Mouse (Mus musculus) liver, embryonic 13.5 days (tissue): Measurements from ENCODE around the gene Plxna2. TPM values are rescaled to one million over a fixed set of nuclear protein-coding genes. Genes with fewer than 3 reads are reported as not detected.
A peak's percentile ranks its signal among the peaks of the same experiment; 100 is the strongest.

Experiments used
- ATAC-seq: fragments of 200-750 bp; cut with Nextera tagmentation; 2 replicates; pipeline ENCODE4 v1.8.0; 2017; ENCODE audit warnings: low read depth, mild to moderate bottlenecking, moderate number of reproducible peaks, moderate library complexity
- DNase-seq: peaks from one replicate; pipeline ENCODE4 v3.0.0; 2022
- H3K27ac ChIP-seq: fragments of 300-500 bp; sonication (generic); 2 replicates; pipeline ENCODE4 v1.5.1; 2015; ENCODE audit warnings: moderate library complexity, mild to moderate bottlenecking, inconsistent platforms
- H3K27me3 ChIP-seq: fragments of 300-500 bp; sonication (generic); 2 replicates; pipeline ENCODE4 v1.6.1; 2015; ENCODE audit warnings: mild to moderate bottlenecking, inconsistent platforms
- H3K36me3 ChIP-seq: fragments of 300-500 bp; sonication (generic); 2 replicates; pipeline ENCODE4 v1.6.1; 2015; ENCODE audit warnings: mild to moderate bottlenecking, inconsistent platforms
- H3K4me1 ChIP-seq: fragments of 300-500 bp; sonication (generic); replicated peaks from 2 replicates; pipeline ENCODE4 v1.6.1; 2015; ENCODE audit warnings: inconsistent platforms
- H3K4me2 ChIP-seq: fragments of 300-500 bp; sonication (generic); 2 replicates; pipeline ENCODE4 v1.6.1; 2015; ENCODE audit warnings: inconsistent platforms, mild to moderate bottlenecking, moderate library complexity
- H3K4me3 ChIP-seq: fragments of 300-500 bp; sonication (generic); replicated peaks from 2 replicates; pipeline ENCODE4 v1.5.1; 2015; ENCODE audit warnings: mild to moderate bottlenecking, inconsistent platforms
- H3K9ac ChIP-seq: fragments of 300-500 bp; sonication (generic); 2 replicates; pipeline ENCODE4 v1.6.1; 2015; ENCODE audit warnings: mild to moderate bottlenecking, inconsistent platforms
- H3K9me3 ChIP-seq: fragments of 300-500 bp; sonication (generic); replicated peaks from 2 replicates; pipeline ENCODE4 v1.6.1; 2016; ENCODE audit warnings: inconsistent platforms
- WGBS: fragments of 180-500 bp; shearing (Covaris S2); methylation state at CpG from one replicate; pipeline ENCODE4 v1.1.7; 2015; ENCODE audit not compliant: insufficient replicate concordance; 5-methylcytosine and 5-hydroxymethylcytosine counted together
- microRNA-seq: library from miRNA; unstranded; fragments of <30 nt; microRNA quantifications from one replicate; pipeline ENCODE4, GENCODE M21; 2016
- polyA plus RNA-seq: library from polyadenylated mRNA; unstranded; fragments of >200 nt; fragmentation: Nextera tagmentation; extraction: Ambion mirVana; gene quantifications from 2 replicates; pipeline ENCODE4 v1.2.1, GENCODE M21; 2015

Plxna2 gene
- polyA plus RNA-seq, 1 experiment from 2014 or later = 1.1 TPM

DNA sequence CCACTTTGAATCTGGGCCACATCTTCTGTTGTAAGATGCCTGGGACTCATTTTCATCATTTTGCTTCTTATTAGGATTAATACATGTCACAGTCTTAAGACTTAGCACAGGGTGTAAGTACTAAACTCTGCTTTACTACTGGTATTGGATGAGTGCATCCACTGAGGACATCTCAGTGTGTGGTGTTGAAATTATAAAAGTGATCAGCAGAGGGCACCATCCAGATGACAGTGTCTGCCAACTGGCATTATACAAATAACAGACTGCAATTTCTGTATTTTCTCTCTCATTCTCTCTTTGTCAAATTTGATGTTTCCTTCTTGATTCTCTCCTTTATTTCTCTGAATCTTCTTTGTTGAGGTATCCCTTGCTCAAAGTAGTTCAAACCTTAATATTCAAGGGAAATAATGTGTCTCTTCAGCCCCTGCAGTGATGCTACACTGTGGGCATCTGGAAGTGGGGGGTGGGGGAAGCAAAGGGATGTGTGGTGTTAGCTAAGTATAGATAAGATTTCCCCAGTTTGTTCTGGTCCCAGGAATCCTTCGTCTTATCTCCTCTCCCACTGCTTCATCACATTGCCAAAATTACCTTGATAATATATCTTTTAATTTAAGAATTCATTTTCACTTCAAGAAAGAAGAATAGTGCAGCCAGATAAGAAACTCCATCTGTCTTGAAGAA is 221.4 kb downstream of the Plxna2 start:
- no peaks in the 10 kb centered on the region for H3K27me3 ChIP-seq
- H3K4me2 ChIP-seq = no peak overlapping the region
- H3K9me3 ChIP-seq = no peaks in the 10 kb centered on the region
- no peaks in the 10 kb centered on the region for H3K36me3 ChIP-seq
- peaks cover 3% of the 10 kb centered on the region; the same call in 1 of the 2 replicates for H3K4me1 ChIP-seq
- ATAC-seq = peak; percentile 57; the same call in 1 of the 2 replicates
- H3K9ac ChIP-seq = no peak overlapping the region
- no peak for DNase-seq
- H3K27ac ChIP-seq = no peak overlapping the region
- H3K4me3 ChIP-seq = no peak overlapping the region
- 2% methylated on average over 1 of the region's 1 CpGs for WGBS

- ATAC-seq (no peak), DNase-seq (no peak)
- Histone ChIP-seq H3K36me3 (no peaks in the 10 kb centered on the region), H3K9ac (no peak overlapping the region), H3K27ac (no peak overlapping the region), H3K9me3 (no peaks in the 10 kb centered on the region), H3K27me3 (no peaks in the 10 kb centered on the region), H3K4me3 (no peak overlapping the region), H3K4me1 (peaks cover 3% of the 10 kb centered on the region; the same call in 1 of the 2 replicates), H3K4me2 (no peak overlapping the region)
- WGBS = 45% methylated on average over 2 of the region's 2 CpGs
These were observed 225.0 kb downstream of the Plxna2 start for GRCm38 (mm10) chr1:194843020-194843419.

DNA sequence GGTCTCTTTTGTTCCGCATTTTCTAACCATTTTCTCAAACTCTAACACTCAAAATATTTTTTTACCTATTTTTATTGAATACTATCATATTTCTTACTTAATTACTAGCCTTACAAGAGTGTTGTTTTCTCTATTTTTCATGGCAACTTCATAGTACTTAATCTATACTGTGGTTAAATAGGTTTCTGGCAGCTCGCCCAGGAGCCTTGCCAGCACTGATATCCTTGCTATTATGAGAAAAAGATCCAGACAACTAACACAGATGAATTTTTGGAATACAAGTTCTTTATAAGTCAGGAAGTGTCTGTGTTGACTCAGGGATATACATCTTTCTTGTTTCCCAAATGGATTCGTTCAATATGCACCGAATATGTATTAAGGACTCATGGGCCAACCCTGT is 229.0 kb downstream of the Plxna2 start:
- Histone ChIP-seq H3K4me1 (no peaks in the 10 kb centered on the region), H3K36me3 (no peaks in the 10 kb centered on the region), H3K9me3 (no peaks in the 10 kb centered on the region), H3K9ac (no peak overlapping the region), H3K27ac (no peak overlapping the region), H3K4me3 (no peak overlapping the region), H3K4me2 (no peak overlapping the region), H3K27me3 (no peaks in the 10 kb centered on the region)
- 59% methylated on average over 4 of the region's 4 CpGs for WGBS
- ATAC-seq = no peak
- no peak for DNase-seq

- Histone ChIP-seq H3K4me2 (no peak overlapping the region), H3K4me1 (no peaks in the 10 kb centered on the region), H3K27ac (no peak overlapping the region), H3K9me3 (no peaks in the 10 kb centered on the region), H3K4me3 (no peak overlapping the region), H3K27me3 (no peaks in the 10 kb centered on the region), H3K36me3 (no peaks in the 10 kb centered on the region), H3K9ac (no peak overlapping the region)
- ATAC-seq (no peak), DNase-seq (no peak)
- 71% methylated on average over 4 of the region's 4 CpGs for WGBS
These were observed 233.4 kb downstream of the Plxna2 start for GRCm38 (mm10) chr1:194851242-194852064.

DNA sequence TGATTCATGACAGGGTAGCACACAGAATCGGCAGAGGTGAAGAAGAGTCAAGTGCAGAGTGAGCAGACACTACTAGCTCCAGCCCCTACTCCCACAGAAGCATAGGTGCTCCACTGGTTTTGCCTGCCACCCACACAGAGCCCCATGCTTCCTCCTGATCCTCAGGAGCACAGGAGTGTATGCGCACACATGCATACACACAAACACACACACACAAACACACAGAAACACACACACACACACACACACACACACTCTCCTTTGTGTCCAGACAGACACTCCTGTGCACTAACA is 234.0 kb downstream of the Plxna2 start:
- 57% methylated on average over 2 of the region's 2 CpGs for WGBS

More for the DNA sequence above, 234.0 kb downstream of the Plxna2 start:
- Histone ChIP-seq H3K9me3 (no peaks in the 10 kb centered on the region), H3K4me2 (no peak overlapping the region), H3K27me3 (no peaks in the 10 kb centered on the region), H3K36me3 (no peaks in the 10 kb centered on the region), H3K9ac (no peak overlapping the region), H3K4me1 (no peaks in the 10 kb centered on the region), H3K27ac (no peak overlapping the region), H3K4me3 (no peak overlapping the region)
- no peak for ATAC-seq
- no peak for DNase-seq

Small RNAs within 50 kb of the gene (microRNA-seq; reads per million reads assigned to microRNA genes)
- gene Mir3962 = 7.3 reads per million, percentile 18 among the genes with 10 or more reads in this experiment
